ENCODE assay signal across 8 mouse cellular contexts in the genomic region with DNA sequence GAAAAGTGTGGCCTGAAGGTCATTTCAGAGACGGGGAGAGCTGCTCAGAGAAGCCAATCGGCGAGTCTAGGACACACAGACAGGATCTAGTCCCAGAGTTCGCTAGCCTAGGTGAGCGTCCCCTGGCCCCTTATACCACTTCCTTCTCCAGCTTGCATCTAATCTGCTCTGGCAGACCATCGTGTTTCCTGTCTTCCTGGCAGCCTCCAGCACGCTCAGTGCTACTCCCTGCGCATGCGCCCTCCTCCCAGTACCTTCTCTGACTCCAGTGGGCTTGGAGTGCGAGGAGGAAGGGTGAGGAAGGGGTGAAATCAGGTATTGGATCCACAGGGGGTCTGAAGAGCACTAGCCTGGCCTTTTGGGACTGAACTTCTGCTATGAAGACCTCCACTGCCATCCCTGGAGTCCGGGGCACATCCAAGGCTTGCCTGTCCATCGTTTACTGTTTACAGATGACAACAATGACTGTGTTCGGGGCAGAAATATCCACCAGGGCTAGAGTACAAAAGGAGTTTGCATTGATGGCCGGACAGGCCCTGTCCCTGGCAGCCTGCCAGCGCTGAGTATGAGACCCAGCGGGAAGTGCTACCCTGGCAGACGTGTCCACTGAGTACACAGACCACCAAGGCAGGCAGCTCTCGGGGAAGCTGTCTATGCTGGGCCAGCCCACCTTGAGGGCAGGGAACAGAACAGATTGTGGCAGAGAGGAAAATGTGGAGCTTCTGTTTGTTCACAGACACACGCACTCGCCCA. TPM values are rescaled to one million over a fixed set of nuclear protein-coding genes. Genes with fewer than 3 reads are reported as not detected.
DNase-seq lines count a peak whose midpoint lies in the region; ATAC-seq lines count a peak whose summit lies in the region.

No protein-coding gene starts in this region.

- no peaks in the 10 kb centered on the region for H3K36me3 ChIP-seq in stomach, embryonic 16.5 days (ENCODE audit: control insufficient read depth, insufficient read depth, low read length)

- H3K9ac ChIP-seq in stomach, embryonic 16.5 days (ENCODE audit: low read length): no peak overlapping the region

- DNase-seq in CD4-positive helper T cell, adult 2 months (ENCODE audit: low read depth, low spot score): peak; percentile 24
- peak; percentile 59 for DNase-seq in adrenal gland, postnatal 14 days
- peak; percentile 97 for DNase-seq in heart, adult 11 months
- peak; percentile 30 for DNase-seq in kidney, adult 9 months
- DNase-seq in lung, postnatal 10 days: peak; percentile 87
- DNase-seq in left cerebral cortex, postnatal 25 days (ENCODE audit: low spot score in 2 of 2): no peak
- DNase-seq in frontal cortex, postnatal 25 days (ENCODE audit: low spot score in 2 of 2): no peak

- ATAC-seq in stomach, embryonic 16.5 days (ENCODE audit: insufficient read depth, low FRiP score): no peak

- intact Hi-C loops in left cerebral cortex, postnatal 25 days (cut with DNase I): loop anchor here (1.0 to 2.0 kb wide), 2 partner anchors 47 to 120 kb away; no protein-coding TSS in a partner anchor

- no peaks in the 10 kb centered on the region for H3K4me1 ChIP-seq in stomach, embryonic 16.5 days (ENCODE audit: control insufficient read depth, insufficient read depth, low read length)

- 57% methylated on average over 20 of the region's 20 CpGs for WGBS in stomach, embryonic 16.5 days

- H3K4me2 ChIP-seq in stomach, embryonic 16.5 days (ENCODE audit: low read depth, low read length): no peak overlapping the region

- peak overlapping the region; percentile 53; the same call in 1 of the 2 replicates for H3K27ac ChIP-seq in stomach, embryonic 16.5 days (ENCODE audit: low read length)

- H3K4me3 ChIP-seq in stomach, embryonic 16.5 days (replicated peaks; ENCODE audit: low read length): no peak overlapping the region

- no peaks in the 10 kb centered on the region for H3K9me3 ChIP-seq in stomach, embryonic 16.5 days (replicated peaks; ENCODE audit: control insufficient read depth, low read length)

- H3K27me3 ChIP-seq in stomach, embryonic 16.5 days (ENCODE audit: control insufficient read depth, insufficient read depth, low read length): no peaks in the 10 kb centered on the region

RNA-seq across cellular contexts. Expression of a gene that starts 1.9 kb away (rescaled TPM):
- total RNA-seq in adrenal gland, postnatal 14 days (2021): 137 and 152 TPM in 2 replicates
- polyA plus RNA-seq in stomach, embryonic 16.5 days (2015; fragmentation: Nextera tagmentation; extraction: Ambion mirVana): 25.1 TPM in 2 replicates
- total RNA-seq in left cerebral cortex, postnatal 25 days (2021): 10 to 100 TPM; 10.4 to 14.9 TPM

Comparison
In these comparisons a context has a peak if more than half of its experiments do, and no peak if none do; other contexts are left out.
1. DNase-seq: peak in CD4-positive helper T cell, adult 2 months (single experiment), adrenal gland, postnatal 14 days (single experiment), heart, adult 11 months (single experiment), kidney, adult 9 months (single experiment) and lung, postnatal 10 days (single experiment); none in left cerebral cortex, postnatal 25 days (0 of 2) and frontal cortex, postnatal 25 days (0 of 2).